Mouse (Mus musculus) ES-Bruce4 (cell line): ENCODE measurements around the gene Nanos1.

Experiments used
- CTCF ChIP-seq: IDR thresholded peaks from one replicate; pipeline ENCODE4 v1.8.1; 2011; ENCODE audit warnings: low read depth, low read length
- EP300 ChIP-seq: IDR thresholded peaks from 2 replicates; pipeline ENCODE4 v1.6.1; 2011; ENCODE audit warnings: low read depth, low read length; ENCODE audit not compliant: insufficient read depth

- no peak for TF ChIP-seq EP300
- TF ChIP-seq CTCF: no peak
Observed at GRCm38 (mm10) chr19:60756192-60757098, 658 bp downstream of the Nanos1 start.
